9 mouse cellular contexts compared by ENCODE assay signal in genomic region chr9:25041665-25042064, GRCm38 (mm10). TPM values are rescaled to one million over a fixed set of nuclear protein-coding genes. Genes with fewer than 3 reads are reported as not detected.
A peak's percentile ranks its signal among the peaks of the same experiment; 100 is the strongest.
DNase-seq lines count a peak whose midpoint lies in the region; ATAC-seq and TF ChIP-seq lines count a peak whose summit lies in the region.
"Had no signal": no experiment of that assay in that cellular context is flagged by ENCODE, and none has a peak within 500 bp of the region (broad histone marks: within the 10 kb centered on the region; RNA-seq: fewer than 3 reads in every experiment).

No protein-coding gene starts in this region.

- no peak overlapping the region for H3K4me3 ChIP-seq in heart, adult 2 months
- H3K4me3 ChIP-seq in heart, embryonic 11.5 days (ENCODE audit: low read depth, low read length), result no peak overlapping the region
- H3K4me3 ChIP-seq in forebrain, postnatal 0 days (ENCODE audit: low read depth, low read length), result no peak overlapping the region
- no peak overlapping the region for H3K4me3 ChIP-seq in midbrain, embryonic 15.5 days

- 22% methylated on average over 6 of the region's 6 CpGs for WGBS in heart, adult 2 months
- 23% methylated on average over 6 of the region's 6 CpGs for WGBS in heart, embryonic 11.5 days (ENCODE audit: insufficient replicate concordance)
- WGBS in forebrain, postnatal 0 days, result 26% methylated on average over 6 of the region's 6 CpGs
- 25% methylated on average over 6 of the region's 6 CpGs for WGBS in midbrain, embryonic 15.5 days

- no peak for TF ChIP-seq POLR2A in heart, adult 2 months (IDR thresholded peaks at IDR 0.05; ENCODE audit: insufficient read depth, low read depth, low read length)
- no peak for TF ChIP-seq POLR2A in brain, embryonic 14.5 days (IDR thresholded peaks at IDR 0.05; ENCODE audit: borderline replicate concordance, extremely low read depth, insufficient read depth, insufficient read length, poor library complexity, severe bottlenecking)

- no peak overlapping the region for H3K27ac ChIP-seq in heart, adult 2 months
- no peak overlapping the region for H3K27ac ChIP-seq in heart, embryonic 11.5 days (ENCODE audit: low read depth, low read length)
- no peak overlapping the region for H3K27ac ChIP-seq in forebrain, postnatal 0 days (ENCODE audit: low read depth, low read length)
- H3K27ac ChIP-seq in midbrain, embryonic 15.5 days, result no peak overlapping the region

- TF ChIP-seq EP300 in heart, adult 2 months (IDR thresholded peaks at IDR 0.05; ENCODE audit: insufficient read depth, low read depth, low read length), result no peak

- peak in 1 of 2 experiments; percentile 24 for DNase-seq in heart, adult 2 months
- DNase-seq in CD4-positive helper T cell, adult 2 months (ENCODE audit: low read depth, low spot score), result peak; percentile 30
- DNase-seq in brain, embryonic 14.5 days (ENCODE audit: low read depth), result peak; percentile 87
- peak; percentile 90 for DNase-seq in forebrain, postnatal 0 days
- DNase-seq in layer of hippocampus, postnatal 10 days (ENCODE audit: low spot score in 2 of 2), result peak; percentile 48 to 53
- no peak for DNase-seq in gastrocnemius, postnatal 25 days

- no peaks in the 10 kb centered on the region for H3K36me3 ChIP-seq in heart, adult 2 months (ENCODE audit: control insufficient read depth, insufficient read depth, low read length)
- no peaks in the 10 kb centered on the region for H3K36me3 ChIP-seq in heart, embryonic 11.5 days (ENCODE audit: control insufficient read depth, insufficient read depth, low read length)
- no peaks in the 10 kb centered on the region for H3K36me3 ChIP-seq in forebrain, postnatal 0 days (ENCODE audit: insufficient read depth)
- no peaks in the 10 kb centered on the region for H3K36me3 ChIP-seq in midbrain, embryonic 15.5 days (replicated peaks)

- H3K4me1 ChIP-seq in heart, adult 2 months (ENCODE audit: control insufficient read depth, insufficient read depth, low read length), result no peaks in the 10 kb centered on the region
- no peaks in the 10 kb centered on the region for H3K4me1 ChIP-seq in heart, embryonic 11.5 days (ENCODE audit: control insufficient read depth, insufficient read depth, low read length)
- no peaks in the 10 kb centered on the region for H3K4me1 ChIP-seq in forebrain, postnatal 0 days (ENCODE audit: insufficient read depth)
- H3K4me1 ChIP-seq in midbrain, embryonic 15.5 days, result no peaks in the 10 kb centered on the region

- H3K79me2 ChIP-seq in heart, adult 2 months (replicated peaks; ENCODE audit: control insufficient read depth, insufficient read depth, low read length), result no peaks in the 10 kb centered on the region

- H3K27me3 ChIP-seq in heart, adult 2 months (ENCODE audit: control insufficient read depth, insufficient read depth, low read length), result no peaks in the 10 kb centered on the region
- no peaks in the 10 kb centered on the region for H3K27me3 ChIP-seq in heart, embryonic 11.5 days (ENCODE audit: control insufficient read depth, insufficient read depth, low read length)
- no peaks in the 10 kb centered on the region for H3K27me3 ChIP-seq in forebrain, postnatal 0 days (ENCODE audit: insufficient read depth, low read length)
- H3K27me3 ChIP-seq in midbrain, embryonic 15.5 days (replicated peaks), result no peaks in the 10 kb centered on the region

- no peak for ATAC-seq in heart, embryonic 11.5 days (replicated peaks; ENCODE audit: insufficient number of reproducible peaks, low FRiP score, low TSS enrichment)
- ATAC-seq in forebrain, postnatal 0 days, result peak; percentile 18; the same call in 1 of the 2 replicates
- ATAC-seq in midbrain, embryonic 15.5 days (replicated peaks), result peak; percentile 65; the same call in 1 of the 2 replicates

- H3K9ac ChIP-seq in heart, adult 2 months (ENCODE audit: low read depth, low read length), result no peak overlapping the region
- no peak overlapping the region for H3K9ac ChIP-seq in heart, embryonic 11.5 days (ENCODE audit: low read depth, low read length)
- no peak overlapping the region for H3K9ac ChIP-seq in forebrain, postnatal 0 days
- H3K9ac ChIP-seq in midbrain, embryonic 15.5 days, result no peak overlapping the region

- TF ChIP-seq CTCF in heart, adult 2 months (IDR thresholded peaks at IDR 0.05), result peak; percentile 92
- TF ChIP-seq CTCF in brain, embryonic 14.5 days (IDR thresholded peaks at IDR 0.05; ENCODE audit: borderline replicate concordance, extremely low read depth, insufficient read depth, insufficient read length), result peak; percentile 51; the same call in 1 of the 2 replicates
- TF ChIP-seq CTCF in forebrain, postnatal 0 days (IDR thresholded peaks at IDR 0.05; ENCODE audit: low read depth), result peak; percentile 85

- intact Hi-C loops in heart, adult 2 months (cut with DNase I), result loop anchor here (2.0 kb wide), 2 partner anchors 63 to 341 kb away; no protein-coding TSS in a partner anchor

- no peak overlapping the region for H3K4me2 ChIP-seq in heart, embryonic 11.5 days
- no peak overlapping the region for H3K4me2 ChIP-seq in forebrain, postnatal 0 days (ENCODE audit: low read depth)
- H3K4me2 ChIP-seq in midbrain, embryonic 15.5 days, result no peak overlapping the region

- H3K9me3 ChIP-seq in heart, embryonic 11.5 days (replicated peaks; ENCODE audit: control insufficient read depth, low read length), result no peaks in the 10 kb centered on the region
- H3K9me3 ChIP-seq in forebrain, postnatal 0 days (ENCODE audit: low read length), result no peaks in the 10 kb centered on the region
- H3K9me3 ChIP-seq in midbrain, embryonic 15.5 days, result no peaks in the 10 kb centered on the region

RNA-seq across cellular contexts. Expression of gene Gm10181, which starts 47.6 kb away (rescaled TPM):
- total RNA-seq in heart, adult 2 months (2021), result not detected
- not detected in 2 replicates for polyA plus RNA-seq in heart, adult 2 months (2012; rRNA removed)
- not detected in 2 replicates for polyA plus RNA-seq in heart, embryonic 11.5 days (2014; fragmentation: Nextera tagmentation; extraction: Ambion mirVana)
- not detected in 2 replicates for polyA plus RNA-seq in brain, embryonic 14.5 days (2012; rRNA removed)
- total RNA-seq in forebrain, postnatal 0 days (2014; rRNA removed), result not detected in 2 replicates
- not detected in 2 replicates for polyA plus RNA-seq in forebrain, postnatal 0 days (2015; fragmentation: Nextera tagmentation; extraction: Ambion mirVana)
- not detected for total RNA-seq in layer of hippocampus, postnatal 10 days (2021)
- polyA plus RNA-seq in midbrain, embryonic 15.5 days (2015; fragmentation: Nextera tagmentation; extraction: Ambion mirVana), result not detected in 2 replicates
- not detected for total RNA-seq in gastrocnemius, postnatal 25 days (2021)
- polyA plus RNA-seq: stomach, embryonic 14.5 days had no signal
